Mouse (Mus musculus) myocyte (in vitro differentiated cells): Measurements from ENCODE around the gene Nphp3.

Experiments used
- CEBPB ChIP-seq: IDR thresholded peaks from 2 replicates; pipeline ENCODE4 v1.6.1; 2011; ENCODE audit warnings: mild to moderate bottlenecking, moderate library complexity; ENCODE audit not compliant: poor library complexity, insufficient read depth, severe bottlenecking
- E2F4 ChIP-seq: IDR thresholded peaks from one replicate; pipeline ENCODE4 v1.6.1; 2011; ENCODE audit warnings: mild to moderate bottlenecking, control low read depth, moderate library complexity; ENCODE audit not compliant: insufficient read depth
- MAX ChIP-seq: IDR thresholded peaks from one replicate; pipeline ENCODE4 v1.6.1; 2011; ENCODE audit warnings: low read depth, mild to moderate bottlenecking, control low read depth
- MYOD1 ChIP-seq, 3 experiments: IDR thresholded peaks; one replicate each; pipeline ENCODE4 v1.6.1; 2011; ENCODE audit warnings: control low read depth in 2 of 3, low read depth in 2 of 3, mild to moderate bottlenecking in 2 of 3, moderate library complexity in 1 of 3; ENCODE audit not compliant: insufficient read length in 2 of 3, control insufficient read depth in 1 of 3
- MYOG ChIP-seq, 3 experiments: IDR thresholded peaks; one replicate each; pipeline ENCODE4 v1.6.1; 2011; ENCODE audit warnings: control low read depth in 2 of 3, low read depth in 2 of 3, mild to moderate bottlenecking in 2 of 3; ENCODE audit not compliant: insufficient read length in 2 of 3, control insufficient read depth in 1 of 3, insufficient read depth in 1 of 3
- POLR2A ChIP-seq: IDR thresholded peaks from one replicate; pipeline ENCODE4 v1.6.1; 2011; ENCODE audit warnings: low read depth, mild to moderate bottlenecking, control low read depth, moderate library complexity; ENCODE audit not compliant: insufficient read length
- POLR2AphosphoS2 ChIP-seq: IDR thresholded peaks from one replicate; pipeline ENCODE4 v1.6.1; 2011; ENCODE audit warnings: low read depth, control low read depth; ENCODE audit not compliant: insufficient read length
- SRF ChIP-seq: IDR thresholded peaks from one replicate; pipeline ENCODE4 v1.6.1; 2011; ENCODE audit warnings: low read depth; ENCODE audit not compliant: control insufficient read depth, insufficient read length
- TCF12 ChIP-seq: IDR thresholded peaks from one replicate; pipeline ENCODE4 v1.6.1; 2011; ENCODE audit warnings: mild to moderate bottlenecking, control low read depth; ENCODE audit not compliant: poor library complexity, insufficient read depth, severe bottlenecking
- TCF3 ChIP-seq: IDR thresholded peaks from one replicate; pipeline ENCODE4 v1.6.1; 2011; ENCODE audit warnings: low read depth, control low read depth; ENCODE audit not compliant: insufficient read length
- USF1 ChIP-seq: IDR thresholded peaks from one replicate; pipeline ENCODE4 v1.6.1; 2011; ENCODE audit warnings: low read depth, mild to moderate bottlenecking, control low read depth, moderate library complexity

DNA sequence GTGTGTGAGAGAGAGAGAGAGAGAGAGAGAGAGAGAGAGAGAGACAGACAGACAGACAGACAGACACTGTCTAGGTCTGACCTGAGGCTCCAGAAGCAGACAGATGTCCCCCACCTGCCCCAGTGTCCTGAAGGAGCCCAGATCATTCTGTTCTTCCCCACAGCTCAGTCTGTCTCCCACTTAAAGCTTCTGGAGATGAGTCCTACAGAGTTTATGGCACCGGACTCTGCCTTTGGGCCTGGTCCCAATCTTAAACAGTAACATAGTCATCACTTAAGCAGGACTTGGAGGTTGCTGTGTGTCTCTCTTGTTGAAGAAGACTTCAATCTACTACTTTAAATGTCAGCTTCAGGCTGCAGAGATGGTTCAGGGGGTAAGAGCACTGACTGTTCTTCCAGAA is 76.4 kb downstream of the Nphp3 start:
- TF ChIP-seq USF1 (no peak), POLR2A (no peak), POLR2AphosphoS2 (no peak), TCF12 (no peak), MYOG (IDR thresholded peaks at IDR 0.05; ENCODE audit: control insufficient read depth in 1 of 3, insufficient read depth in 1 of 3, insufficient read length in 2 of 3, low read depth in 2 of 3) (no peak), CEBPB (no peak), MYOD1 (IDR thresholded peaks at IDR 0.05; ENCODE audit: control insufficient read depth in 1 of 3, insufficient read length in 2 of 3, low read depth in 2 of 3) (no peak), E2F4 (no peak), MAX (no peak), SRF (no peak), TCF3 (no peak)
